Mouse (Mus musculus) macrophage (primary cell): ENCODE data around the gene Alpl. TPM values are rescaled to one million over a fixed set of nuclear protein-coding genes. Genes with fewer than 3 reads are reported as not detected.

Experiments
- H3K27ac ChIP-seq: fragments of 350-480 bp; formaldehyde crosslinking; 2 replicates; pipeline ENCODE4 v1.9.0; 2021
- H3K36me3 ChIP-seq: fragments of 350-480 bp; formaldehyde crosslinking; 2 replicates; pipeline ENCODE4 v1.9.0; 2021; ENCODE audit errors: inconsistent target
- H3K4me3 ChIP-seq: fragments of 350-480 bp; formaldehyde crosslinking; 2 replicates; pipeline ENCODE4 v1.9.0; 2021; ENCODE audit errors: inconsistent target
- H3K79me2 ChIP-seq: fragments of 350-480 bp; formaldehyde crosslinking; 2 replicates; pipeline ENCODE4 v1.9.0; 2021; ENCODE audit errors: inconsistent target
- WGBS: methylation state at CpG from one replicate; pipeline ENCODE4 v1.1.7; 2026; ENCODE audit warnings: inconsistent platforms; ENCODE audit not compliant: missing documents; 5-methylcytosine and 5-hydroxymethylcytosine counted together
- polyA plus RNA-seq: library from polyadenylated mRNA; stranded (reverse); fragments of 250-400 nt; gene quantifications from 3 replicates; pipeline ENCODE4 v1.2.4, GENCODE M21; 2018; ENCODE audit warnings: inconsistent platforms

Alpl gene
- polyA plus RNA-seq, 1 experiment from 2014 or later = not detected

DNA sequence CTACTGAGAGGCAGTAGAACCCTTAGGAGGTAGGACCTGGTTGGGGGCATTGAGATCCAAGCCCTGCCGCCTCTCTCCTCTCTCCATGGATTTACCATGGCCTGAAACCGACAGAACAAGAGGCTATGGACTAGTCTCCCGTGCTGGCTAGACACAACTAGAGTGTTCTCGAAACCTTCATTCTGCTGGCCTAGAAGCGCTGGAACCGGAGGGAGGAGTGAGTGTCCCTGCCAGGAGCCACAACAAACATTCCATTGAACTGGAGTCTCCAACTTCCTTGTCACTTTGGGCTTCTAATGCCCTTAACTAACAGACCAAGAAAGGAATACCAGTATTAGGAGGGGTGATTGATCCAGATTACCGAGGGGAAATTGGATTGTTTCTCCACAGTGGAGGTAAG, 20.0 kb upstream of the Alpl start:
- H3K4me3 ChIP-seq = no peak overlapping the region
- no peak overlapping the region for H3K27ac ChIP-seq
- H3K36me3 ChIP-seq = no peaks in the 10 kb centered on the region
- 90% methylated on average over 7 of the region's 7 CpGs for WGBS
- H3K79me2 ChIP-seq = no peaks in the 10 kb centered on the region

DNA sequence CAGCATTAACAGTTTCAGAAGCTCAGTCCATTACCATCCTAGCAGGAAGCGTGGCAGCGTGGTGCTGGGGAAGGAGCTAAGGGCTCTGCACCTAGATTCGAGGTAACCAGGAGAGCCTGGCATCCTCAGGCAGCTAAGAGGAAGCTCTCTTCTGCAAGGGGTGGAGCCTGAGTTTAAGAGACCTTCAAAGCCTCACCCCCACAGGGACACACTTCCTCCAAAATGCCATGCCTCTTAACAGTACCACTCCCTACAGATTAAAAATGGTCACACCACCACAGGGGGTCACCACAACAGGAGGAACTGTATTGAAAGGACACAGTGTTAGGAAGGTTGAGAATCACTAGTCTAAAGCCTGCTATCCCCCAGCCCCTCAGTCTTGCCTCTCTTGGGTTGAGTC, 19.3 kb upstream of the Alpl start:
- Histone ChIP-seq H3K79me2 (no peaks in the 10 kb centered on the region), H3K36me3 (no peaks in the 10 kb centered on the region), H3K27ac (no peak overlapping the region), H3K4me3 (no peak overlapping the region)
- WGBS = 39% methylated on average over 3 of the region's 3 CpGs

DNA sequence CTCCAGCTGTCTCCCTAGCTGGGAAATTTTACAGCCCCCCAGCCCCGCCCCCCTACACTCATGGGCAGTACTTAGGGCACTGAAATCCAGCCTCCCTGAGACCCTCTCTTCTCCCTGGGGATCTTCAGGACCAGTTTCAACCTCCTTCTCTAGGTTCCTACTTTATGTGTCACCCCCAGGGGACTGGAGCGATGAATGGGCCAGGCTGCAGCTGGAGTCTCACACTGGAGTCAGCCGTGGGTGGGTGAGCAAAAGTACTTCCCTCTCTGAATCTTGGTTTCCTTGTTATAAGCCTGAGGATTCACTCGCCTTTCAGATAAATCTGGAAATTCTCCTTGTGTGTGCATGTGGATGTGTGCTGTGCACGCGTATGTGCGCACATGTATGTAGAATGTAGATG, 18.0 kb upstream of the Alpl start:
- Histone ChIP-seq H3K27ac (no peak overlapping the region), H3K79me2 (no peaks in the 10 kb centered on the region), H3K36me3 (no peaks in the 10 kb centered on the region), H3K4me3 (no peak overlapping the region)
- 80% methylated on average over 7 of the region's 7 CpGs for WGBS

DNA sequence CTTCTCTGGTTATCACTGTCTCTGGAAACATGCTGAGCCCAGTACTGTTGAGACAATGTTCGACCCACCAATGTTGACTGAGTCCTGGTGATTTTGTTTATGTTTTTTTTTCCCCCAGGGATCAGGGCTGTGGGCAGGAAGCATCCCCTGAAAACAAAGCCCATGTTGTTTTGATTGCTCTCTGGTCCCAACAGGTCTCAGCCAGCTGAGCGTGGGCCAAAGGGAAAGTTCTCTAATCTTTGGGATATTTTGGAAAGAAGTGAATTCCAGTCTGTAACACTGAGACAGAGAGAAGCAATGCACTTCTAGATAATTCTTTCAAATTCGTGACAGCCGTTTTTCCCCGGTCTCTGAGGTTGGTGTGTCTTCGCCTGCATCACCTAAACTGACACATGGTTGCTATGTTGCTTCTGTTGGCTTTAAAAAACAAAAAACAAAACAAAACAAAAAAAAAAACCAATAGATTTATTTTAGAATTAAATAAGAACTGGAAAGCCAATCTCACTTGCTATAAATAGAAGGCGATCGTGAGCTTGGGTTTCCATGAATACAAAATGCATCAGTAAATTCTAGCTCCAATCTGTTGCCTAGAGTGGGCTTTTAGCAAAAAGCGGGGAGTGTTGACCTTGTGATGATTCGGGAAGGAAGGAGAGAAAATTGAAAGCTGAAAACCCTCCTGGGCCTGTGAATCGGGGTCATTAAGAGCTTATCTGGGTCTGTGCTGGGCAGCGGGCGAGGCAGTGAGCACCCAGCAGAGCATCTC, 16.9 kb upstream of the Alpl start:
- no peak overlapping the region for H3K4me3 ChIP-seq
- no peaks in the 10 kb centered on the region for H3K79me2 ChIP-seq
- no peak overlapping the region for H3K27ac ChIP-seq
- WGBS = 88% methylated on average over 12 of the region's 13 CpGs
- no peaks in the 10 kb centered on the region for H3K36me3 ChIP-seq

GRCm38 (mm10) chr4:137809999-137810398, 13.8 kb upstream of the Alpl start:
- WGBS = 82% methylated on average over 4 of the region's 4 CpGs
- H3K4me3 ChIP-seq = no peak overlapping the region
- no peaks in the 10 kb centered on the region for H3K79me2 ChIP-seq
- H3K36me3 ChIP-seq = no peaks in the 10 kb centered on the region
- no peak overlapping the region for H3K27ac ChIP-seq

GRCm38 (mm10) chr4:137807301-137807851, 11.2 kb upstream of the Alpl start:
- Histone ChIP-seq H3K27ac (no peak overlapping the region), H3K79me2 (no peaks in the 10 kb centered on the region), H3K4me3 (no peak overlapping the region), H3K36me3 (no peaks in the 10 kb centered on the region)
- WGBS = 4% methylated on average over 5 of the region's 7 CpGs

- Histone ChIP-seq H3K4me3 (no peak overlapping the region), H3K36me3 (no peaks in the 10 kb centered on the region), H3K27ac (no peak overlapping the region), H3K79me2 (no peaks in the 10 kb centered on the region)
- 89% methylated on average over 12 of the region's 12 CpGs for WGBS
These were observed 5.0 kb upstream of the Alpl start for GRCm38 (mm10) chr4:137801196-137801595.

DNA sequence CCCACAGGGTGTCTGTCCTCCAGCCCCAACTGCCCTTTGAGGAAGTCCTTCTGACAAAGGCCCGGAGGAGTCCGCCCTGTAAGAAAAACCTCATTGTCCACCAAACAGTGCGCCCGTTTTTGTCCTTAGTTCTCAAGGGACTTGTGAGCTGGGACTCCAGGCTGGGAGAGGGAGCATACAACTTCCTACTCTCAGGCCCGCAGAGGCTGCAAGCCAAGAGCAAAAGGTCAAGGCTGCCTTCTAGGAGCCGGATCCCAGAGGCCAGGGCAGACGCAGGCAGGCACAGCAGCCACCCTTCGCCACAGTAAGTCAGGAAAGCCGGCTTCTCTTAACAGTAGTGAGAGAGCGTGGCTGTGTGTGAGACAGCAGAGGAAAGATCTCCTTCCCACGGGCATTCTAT, 4.1 kb upstream of the Alpl start:
- H3K79me2 ChIP-seq = no peaks in the 10 kb centered on the region
- H3K4me3 ChIP-seq = no peak overlapping the region
- 66% methylated on average over 11 of the region's 11 CpGs for WGBS
- H3K27ac ChIP-seq = no peak overlapping the region
- H3K36me3 ChIP-seq = no peaks in the 10 kb centered on the region

DNA sequence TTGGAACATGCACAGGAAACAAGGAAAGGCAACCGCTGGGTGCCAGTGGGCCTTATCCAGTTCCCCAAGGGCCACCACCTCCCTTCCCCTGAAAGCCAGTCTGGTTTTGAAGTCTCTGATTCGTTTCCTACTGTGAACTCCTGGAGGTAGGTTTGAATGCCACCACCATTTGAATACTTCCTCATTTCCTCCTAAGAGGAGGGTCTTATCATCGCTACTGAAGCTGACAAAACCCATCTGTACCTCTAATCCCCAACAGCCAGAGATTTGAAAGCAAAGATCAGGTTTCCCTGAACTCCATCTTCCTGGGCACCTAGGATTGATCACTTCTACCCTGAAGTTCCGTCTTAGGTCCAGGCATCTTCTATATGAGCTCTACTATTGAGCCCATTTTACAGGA, 854 bp upstream of the Alpl start:
- Histone ChIP-seq H3K4me3 (no peak overlapping the region), H3K36me3 (no peaks in the 10 kb centered on the region), H3K27ac (no peak overlapping the region), H3K79me2 (no peaks in the 10 kb centered on the region)
- 29% methylated on average over 4 of the region's 4 CpGs for WGBS

DNA sequence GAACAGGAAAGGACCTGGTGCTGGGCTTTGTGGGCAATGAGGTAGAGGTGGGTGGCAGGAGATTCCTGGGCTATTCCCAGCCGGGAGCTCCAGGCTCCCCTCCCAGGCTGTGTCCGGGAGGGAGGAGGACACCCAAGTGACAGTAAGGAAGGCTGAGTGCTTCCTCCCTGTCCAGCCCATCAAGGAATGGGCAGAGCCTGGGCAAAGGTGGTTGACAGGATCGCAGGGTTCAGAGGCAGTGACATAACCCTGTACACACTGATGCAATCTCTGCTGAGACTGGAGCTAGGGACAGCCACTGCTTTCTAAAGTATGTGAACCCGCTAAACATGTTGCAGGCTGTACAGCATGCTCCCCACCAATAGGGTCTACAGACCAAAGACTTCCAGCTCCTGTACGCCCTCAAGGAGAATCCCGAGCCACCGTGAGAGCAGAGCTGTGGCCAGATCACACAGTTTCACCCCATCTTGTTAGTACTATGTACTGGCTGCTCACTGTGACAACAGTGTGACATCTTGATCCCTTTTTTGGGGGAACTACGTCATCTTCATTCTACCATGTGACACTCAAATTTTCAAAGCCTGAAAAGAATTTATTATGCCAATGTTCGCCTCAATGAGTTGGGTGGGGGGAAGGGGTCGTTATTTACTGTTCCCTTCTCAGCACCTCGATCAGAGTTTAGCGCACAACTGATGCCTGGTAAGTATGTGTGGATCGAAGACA, 1.8 kb downstream of the Alpl start:
- Histone ChIP-seq H3K4me3 (no peak overlapping the region), H3K79me2 (no peaks in the 10 kb centered on the region), H3K36me3 (no peaks in the 10 kb centered on the region), H3K27ac (no peak overlapping the region)
- 82% methylated on average over 13 of the region's 13 CpGs for WGBS

DNA sequence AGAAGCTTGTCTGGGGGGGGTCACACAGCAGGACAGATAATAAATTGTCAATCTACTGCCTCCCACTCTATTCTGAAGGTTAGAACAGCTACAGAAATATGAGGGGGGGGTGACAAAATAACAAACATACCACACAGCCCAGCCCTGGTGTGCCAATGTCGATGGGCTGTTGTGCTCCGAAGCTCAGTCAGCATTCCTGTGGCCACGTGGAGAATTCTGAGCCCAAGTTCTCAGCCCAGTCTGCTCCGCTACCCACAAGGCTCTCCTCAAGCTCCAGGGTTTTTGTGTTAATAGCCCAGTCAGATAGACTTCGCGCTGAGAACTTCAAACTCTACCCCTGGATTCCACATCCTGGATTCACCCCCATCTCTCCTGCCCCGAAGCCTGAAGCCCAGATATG, 2.6 kb downstream of the Alpl start:
- H3K79me2 ChIP-seq = no peaks in the 10 kb centered on the region
- H3K27ac ChIP-seq = no peak overlapping the region
- 90% methylated on average over 7 of the region's 7 CpGs for WGBS
- no peaks in the 10 kb centered on the region for H3K36me3 ChIP-seq
- no peak overlapping the region for H3K4me3 ChIP-seq

DNA sequence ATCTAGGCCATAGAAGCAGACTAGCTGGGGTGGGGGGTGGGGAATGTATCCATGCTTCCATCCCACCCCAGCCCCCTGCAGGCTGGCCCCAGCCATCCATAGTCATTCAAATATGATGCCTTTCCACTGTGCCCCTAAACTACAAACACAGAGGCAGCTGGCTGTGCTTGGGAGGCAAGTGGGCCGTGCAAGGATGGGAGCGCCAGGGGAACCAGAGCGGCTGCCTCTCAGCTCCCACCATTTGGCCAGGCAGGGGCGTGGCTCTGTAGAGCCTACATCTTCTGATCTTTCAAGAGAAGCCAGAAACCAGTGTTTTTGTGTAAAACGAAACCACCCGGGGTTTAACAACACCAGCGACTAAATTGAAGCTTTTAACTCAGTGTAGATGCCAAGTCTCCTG, 4.7 kb downstream of the Alpl start:
- 64% methylated on average over 7 of the region's 7 CpGs for WGBS
- Histone ChIP-seq H3K4me3 (no peak overlapping the region), H3K36me3 (no peaks in the 10 kb centered on the region), H3K27ac (no peak overlapping the region), H3K79me2 (no peaks in the 10 kb centered on the region)

DNA sequence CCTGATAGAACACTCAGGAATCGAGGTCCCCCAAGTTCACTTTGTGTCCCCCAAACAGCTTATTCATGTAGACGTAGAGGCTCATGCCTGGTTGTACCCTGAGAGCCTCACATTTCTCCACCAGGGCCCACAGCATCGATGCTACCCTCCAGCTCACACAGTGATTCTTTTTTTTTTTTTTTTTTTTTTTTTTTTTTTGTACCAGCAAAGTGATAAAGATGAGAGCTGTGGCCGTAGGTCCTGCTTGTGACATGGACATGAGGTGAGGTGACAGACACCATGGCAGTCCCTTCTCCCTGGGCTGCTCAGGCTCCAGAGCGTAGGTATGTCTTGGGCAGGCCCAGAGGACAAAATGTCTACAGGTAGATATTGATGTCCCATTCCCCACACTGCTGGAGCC, 5.2 kb downstream of the Alpl start:
- Histone ChIP-seq H3K27ac (no peak overlapping the region), H3K79me2 (no peaks in the 10 kb centered on the region), H3K36me3 (no peaks in the 10 kb centered on the region), H3K4me3 (no peak overlapping the region)
- 89% methylated on average over 5 of the region's 5 CpGs for WGBS

DNA sequence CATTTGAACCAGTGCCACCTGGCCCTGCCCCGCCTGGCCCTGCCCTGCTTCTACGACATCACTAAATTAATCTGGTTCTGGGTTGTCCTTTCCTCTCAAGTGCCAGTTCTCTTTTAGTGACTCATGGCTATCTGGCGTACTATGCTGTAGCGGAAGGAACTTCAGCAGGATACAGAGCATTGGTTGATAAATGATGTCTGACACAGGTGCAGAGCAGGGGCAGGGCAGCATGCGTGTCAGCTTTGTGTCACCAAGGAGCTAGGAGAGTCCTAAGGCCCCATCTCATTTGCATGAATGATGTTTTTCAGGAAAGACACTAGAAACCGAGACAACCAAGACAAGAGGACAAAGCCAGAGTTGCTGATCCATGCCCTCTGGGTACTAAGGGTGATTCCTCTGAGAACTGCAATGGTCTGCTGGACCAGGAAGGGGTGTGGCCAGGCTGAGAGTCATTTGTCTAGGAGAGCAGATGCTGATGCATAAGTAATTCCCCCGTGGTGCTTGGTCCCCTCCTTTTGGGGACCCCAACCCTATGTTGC, 7.6 kb downstream of the Alpl start:
- 83% methylated on average over 7 of the region's 7 CpGs for WGBS
- H3K79me2 ChIP-seq = no peaks in the 10 kb centered on the region
- no peaks in the 10 kb centered on the region for H3K36me3 ChIP-seq
- H3K4me3 ChIP-seq = no peak overlapping the region
- H3K27ac ChIP-seq = no peak overlapping the region
